Mouse (Mus musculus) C2C12 (cell line): ENCODE data around the gene Mepce.

Experiments used
- CEBPB ChIP-seq: IDR thresholded peaks from one replicate; pipeline ENCODE4 v1.6.1; 2011; ENCODE audit warnings: low read depth, mild to moderate bottlenecking, control low read depth, moderate library complexity
- CTCF ChIP-seq: IDR thresholded peaks from one replicate; pipeline ENCODE4 v1.5.1; 2011; ENCODE audit not compliant: control insufficient read depth, insufficient read depth, insufficient read length
- MAX ChIP-seq: IDR thresholded peaks from one replicate; pipeline ENCODE4 v1.6.1; 2011; ENCODE audit warnings: mild to moderate bottlenecking, control low read depth
- USF1 ChIP-seq: IDR thresholded peaks from one replicate; pipeline ENCODE4 v1.6.1; 2011; ENCODE audit warnings: low read depth, mild to moderate bottlenecking, control low read depth, moderate library complexity

GRCm38 (mm10) chr5:137733638-137734288 is 53.7 kb downstream of the Mepce start:
- TF ChIP-seq CTCF, result no peak
- TF ChIP-seq MAX, result no peak
- no peak for TF ChIP-seq CEBPB
- no peak for TF ChIP-seq USF1
